Mouse (Mus musculus) heart, embryonic 12.5 days (tissue): ENCODE data around the gene Ciita. TPM values are rescaled to one million over a fixed set of nuclear protein-coding genes. Genes with fewer than 3 reads are reported as not detected.
A peak's percentile ranks its signal among the peaks of the same experiment; 100 is the strongest.

Experiments
- ATAC-seq: fragments of 200-750 bp; cut with Nextera tagmentation; 2 replicates; pipeline ENCODE4 v1.8.0; 2017; ENCODE audit warnings: moderate TSS enrichment, moderate library complexity; ENCODE audit not compliant: insufficient number of reproducible peaks, low FRiP score
- H3K27ac ChIP-seq: fragments of 300-500 bp; sonication (generic); 2 replicates; pipeline ENCODE4 v1.5.1; 2016; ENCODE audit warnings: mild to moderate bottlenecking, moderate library complexity; ENCODE audit not compliant: poor library complexity, severe bottlenecking
- H3K27me3 ChIP-seq: fragments of 300-500 bp; sonication (generic); replicated peaks from 2 replicates; pipeline ENCODE4 v1.6.1; 2016; ENCODE audit warnings: mild to moderate bottlenecking, moderate library complexity
- H3K36me3 ChIP-seq: fragments of 300-500 bp; sonication (generic); 2 replicates; pipeline ENCODE4 v1.6.1; 2016; ENCODE audit warnings: mild to moderate bottlenecking, moderate library complexity
- H3K4me1 ChIP-seq: fragments of 300-500 bp; sonication (generic); replicated peaks from 2 replicates; pipeline ENCODE4 v1.6.1; 2016; ENCODE audit warnings: mild to moderate bottlenecking
- H3K4me2 ChIP-seq: fragments of 300-500 bp; sonication (generic); 2 replicates; pipeline ENCODE4 v1.6.1; 2016; ENCODE audit warnings: mild to moderate bottlenecking, moderate library complexity
- H3K4me3 ChIP-seq: fragments of 300-500 bp; sonication (generic); 2 replicates; pipeline ENCODE4 v1.5.1; 2016; ENCODE audit warnings: mild to moderate bottlenecking
- H3K9ac ChIP-seq: fragments of 300-500 bp; sonication (generic); 2 replicates; pipeline ENCODE4 v1.6.1; 2016; ENCODE audit warnings: mild to moderate bottlenecking, moderate library complexity
- H3K9me3 ChIP-seq: fragments of 300-500 bp; sonication (generic); replicated peaks from 2 replicates; pipeline ENCODE4 v1.6.1; 2016; ENCODE audit warnings: mild to moderate bottlenecking, moderate library complexity
- WGBS: fragments of 180-500 bp; shearing (Covaris S2); methylation state at CpG from one replicate; pipeline ENCODE4 v1.1.7; 2016; 5-methylcytosine and 5-hydroxymethylcytosine counted together
- polyA plus RNA-seq: library from polyadenylated mRNA; unstranded; fragments of >200 nt; fragmentation: Nextera tagmentation; extraction: Ambion mirVana; gene quantifications from 2 replicates; pipeline ENCODE4 v1.2.1, GENCODE M21; 2016

The Ciita gene
- polyA plus RNA-seq, 1 experiment from 2014 or later: 0.17 TPM

DNA sequence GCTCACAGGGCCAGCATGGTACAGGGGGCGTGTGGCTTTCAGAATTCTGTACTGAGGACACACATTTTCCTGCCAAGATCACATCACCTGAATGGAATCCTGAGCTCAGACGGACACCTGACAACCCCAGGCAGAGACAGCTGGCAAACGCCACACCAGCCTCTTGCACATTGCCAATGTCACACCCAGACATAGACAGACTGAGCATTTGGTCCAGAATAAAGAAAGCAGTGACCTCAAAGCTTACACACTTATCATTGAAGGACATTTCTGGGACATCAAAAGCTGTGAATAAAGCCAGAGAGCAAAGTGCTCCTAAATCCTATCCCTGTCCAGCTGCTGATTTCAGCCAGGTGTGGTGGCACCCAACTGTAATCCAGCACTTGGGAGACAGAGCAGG lies 57.1 kb downstream of the Ciita start:
- Histone ChIP-seq H3K4me1 (peaks cover 66% of the 10 kb centered on the region), H3K27me3 (no peaks in the 10 kb centered on the region), H3K4me3 (no peak overlapping the region), H3K27ac (no peak overlapping the region), H3K9me3 (no peaks in the 10 kb centered on the region), H3K4me2 (no peak overlapping the region), H3K9ac (no peak overlapping the region), H3K36me3 (peaks cover 12% of the 10 kb centered on the region; the same call in 1 of the 2 replicates)
- ATAC-seq: no peak
- WGBS: 55% methylated on average over 3 of the region's 3 CpGs

DNA sequence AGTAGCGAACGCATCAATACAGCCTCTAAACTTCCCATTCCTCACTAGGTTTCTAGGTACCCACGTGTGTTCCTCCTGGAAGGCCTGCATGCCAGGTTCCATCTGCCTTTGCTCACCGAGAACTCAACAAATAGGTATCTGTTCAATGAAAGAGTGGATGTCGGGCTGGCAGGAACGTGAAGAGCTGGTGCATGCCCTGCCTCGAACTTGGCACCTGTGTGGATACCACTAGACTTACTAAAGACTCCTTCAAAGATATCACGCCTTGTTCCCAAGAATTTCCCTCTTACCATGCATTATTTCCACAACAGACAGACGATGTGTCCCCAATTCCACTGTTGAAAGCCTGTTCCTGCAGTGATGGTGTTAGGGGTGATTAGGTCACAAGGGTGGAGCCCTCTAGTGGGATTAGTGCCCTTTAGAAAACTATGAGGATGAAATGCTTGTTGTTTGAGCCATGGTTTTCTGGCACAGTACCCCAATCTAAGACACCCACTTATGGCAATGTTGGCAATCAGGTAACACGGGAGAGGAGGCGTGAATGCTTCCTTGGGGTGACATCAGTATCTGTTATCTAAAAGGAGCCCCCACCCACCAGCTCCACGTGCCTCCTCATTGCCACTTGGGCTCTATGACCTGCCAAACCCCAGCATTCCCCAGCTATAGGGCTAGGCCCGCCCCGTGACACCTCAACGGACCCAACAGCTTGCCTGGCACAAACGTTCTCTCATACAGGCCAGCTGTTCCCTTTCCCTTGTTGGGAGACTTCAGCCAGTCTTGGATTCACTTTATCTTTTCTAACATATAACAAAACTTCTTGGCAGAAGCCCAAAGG lies 61.1 kb downstream of the Ciita start:
- 0 out of 2 replicates have a peak, but pooled peaks cover 4% of the 10 kb centered on the region for H3K36me3 ChIP-seq
- H3K4me3 ChIP-seq: peak overlapping the region; percentile 71
- H3K27me3 ChIP-seq: no peaks in the 10 kb centered on the region
- H3K9me3 ChIP-seq: no peaks in the 10 kb centered on the region
- peak overlapping the region; percentile 84 for H3K4me2 ChIP-seq
- ATAC-seq: no peak
- peaks cover 45% of the 10 kb centered on the region for H3K4me1 ChIP-seq
- H3K27ac ChIP-seq: peak overlapping the region; percentile 19; the same call in 1 of the 2 replicates
- peak overlapping the region; percentile 87 for H3K9ac ChIP-seq
- 61% methylated on average over 16 of the region's 16 CpGs for WGBS

DNA sequence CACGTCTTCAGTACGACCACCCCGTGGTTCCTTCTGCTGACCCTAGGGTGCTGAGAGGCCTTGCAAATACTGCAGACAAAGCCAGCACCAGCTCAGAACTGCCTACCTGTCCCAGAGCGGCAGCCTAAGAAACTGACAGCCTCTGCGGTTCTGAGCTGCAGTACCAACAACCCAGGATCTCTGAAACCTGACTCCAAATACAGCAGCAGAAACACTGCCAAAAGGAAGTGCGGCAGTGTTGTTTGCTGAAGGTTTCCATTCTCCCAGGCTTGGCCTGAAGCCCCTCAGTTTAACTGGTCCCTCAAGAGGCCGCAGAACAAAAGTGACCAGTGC lies 61.7 kb downstream of the Ciita start:
- H3K9me3 ChIP-seq: no peaks in the 10 kb centered on the region
- ATAC-seq: no peak
- peak overlapping the region; percentile 71 for H3K4me3 ChIP-seq
- H3K4me1 ChIP-seq: peaks cover 45% of the 10 kb centered on the region
- H3K9ac ChIP-seq: peak overlapping the region; percentile 87
- peak overlapping the region; percentile 84 for H3K4me2 ChIP-seq
- H3K27me3 ChIP-seq: no peaks in the 10 kb centered on the region
- peak overlapping the region; percentile 19; the same call in 1 of the 2 replicates for H3K27ac ChIP-seq
- 22% methylated on average over 7 of the region's 7 CpGs for WGBS
- H3K36me3 ChIP-seq: 0 out of 2 replicates have a peak, but pooled peaks cover 4% of the 10 kb centered on the region

DNA sequence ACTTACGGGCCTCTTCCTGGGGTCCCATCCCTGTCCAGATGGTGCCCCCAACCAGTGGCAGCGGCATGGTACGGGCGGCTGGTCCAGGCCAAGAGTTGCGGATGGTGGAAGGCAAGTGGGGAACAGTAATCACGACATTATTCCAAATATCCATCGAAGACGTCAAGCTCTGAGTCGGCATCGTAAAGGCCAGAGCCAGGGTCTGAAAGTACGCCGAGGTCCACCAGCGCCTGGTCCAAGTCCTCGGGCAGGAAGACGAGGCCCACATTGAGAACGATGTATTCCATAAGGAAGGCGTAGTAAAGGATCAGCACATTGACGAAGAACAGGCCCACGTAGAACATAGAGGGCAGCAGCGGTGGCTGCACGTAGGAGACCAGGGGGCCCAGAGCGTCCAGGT lies 62.4 kb downstream of the Ciita start:
- ATAC-seq: no peak; the same call in 1 of the 2 replicates
- Histone ChIP-seq H3K27ac (peak overlapping the region; percentile 83), H3K4me3 (peak overlapping the region; percentile 71), H3K4me1 (peaks cover 44% of the 10 kb centered on the region), H3K9ac (peak overlapping the region; percentile 87), H3K27me3 (no peaks in the 10 kb centered on the region), H3K4me2 (peak overlapping the region; percentile 84), H3K36me3 (0 out of 2 replicates have a peak, but pooled peaks cover 4% of the 10 kb centered on the region), H3K9me3 (no peaks in the 10 kb centered on the region)
- 6% methylated on average over 22 of the region's 22 CpGs for WGBS

DNA sequence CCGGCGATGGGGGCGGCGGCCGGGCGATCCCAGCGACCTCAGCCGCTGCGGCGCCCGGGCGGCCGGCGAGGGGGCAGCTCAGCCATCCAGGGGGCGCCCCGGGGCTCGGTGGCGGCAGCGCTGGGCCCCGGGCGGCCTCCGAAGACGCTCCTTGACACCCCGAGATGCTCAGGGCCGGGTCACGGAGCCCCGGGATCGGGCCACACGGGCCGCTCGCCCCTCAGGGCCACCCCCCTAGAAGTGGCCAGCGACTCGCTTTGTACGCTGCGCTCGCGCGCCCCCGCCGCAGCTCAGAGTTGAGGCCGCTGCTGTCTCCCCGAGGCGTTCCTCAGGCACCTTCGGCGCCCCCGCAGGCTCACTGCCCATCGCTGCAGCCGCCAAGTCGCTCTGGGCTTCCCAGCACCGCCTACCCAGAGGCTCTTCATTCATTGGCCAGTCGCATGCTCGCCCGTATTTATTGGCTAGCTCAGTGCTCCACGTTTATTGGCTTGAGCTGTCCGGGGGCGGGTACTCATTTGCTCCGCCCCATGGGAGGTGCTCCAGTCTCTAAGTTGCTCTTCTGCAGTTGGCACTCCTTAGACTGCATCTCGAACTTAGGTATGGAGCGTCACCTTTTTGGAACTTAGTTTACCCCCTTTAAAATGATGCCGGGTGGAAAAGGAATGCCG lies 63.0 kb downstream of the Ciita start, which contains the start of gene Dexi:
TSS of gene Dexi (minus strand) at position 357 of the 668 bp plus-strand sequence.
- Histone ChIP-seq H3K4me3 (peak within 1 kb of the TSS; percentile 71), H3K4me1 (peaks cover 42% of the 10 kb centered on the region), H3K36me3 (0 out of 2 replicates have a peak, but pooled peaks cover 4% of the 10 kb centered on the region), H3K9ac (peak within 1 kb of the TSS; percentile 87), H3K4me2 (peak within 1 kb of the TSS; percentile 84), H3K27ac (peak within 1 kb of the TSS; percentile 83), H3K27me3 (no peaks in the 10 kb centered on the region), H3K9me3 (no peaks in the 10 kb centered on the region)
- WGBS: under 1% methylated on average over 55 of the region's 61 CpGs
- peak; percentile 94 for ATAC-seq

DNA sequence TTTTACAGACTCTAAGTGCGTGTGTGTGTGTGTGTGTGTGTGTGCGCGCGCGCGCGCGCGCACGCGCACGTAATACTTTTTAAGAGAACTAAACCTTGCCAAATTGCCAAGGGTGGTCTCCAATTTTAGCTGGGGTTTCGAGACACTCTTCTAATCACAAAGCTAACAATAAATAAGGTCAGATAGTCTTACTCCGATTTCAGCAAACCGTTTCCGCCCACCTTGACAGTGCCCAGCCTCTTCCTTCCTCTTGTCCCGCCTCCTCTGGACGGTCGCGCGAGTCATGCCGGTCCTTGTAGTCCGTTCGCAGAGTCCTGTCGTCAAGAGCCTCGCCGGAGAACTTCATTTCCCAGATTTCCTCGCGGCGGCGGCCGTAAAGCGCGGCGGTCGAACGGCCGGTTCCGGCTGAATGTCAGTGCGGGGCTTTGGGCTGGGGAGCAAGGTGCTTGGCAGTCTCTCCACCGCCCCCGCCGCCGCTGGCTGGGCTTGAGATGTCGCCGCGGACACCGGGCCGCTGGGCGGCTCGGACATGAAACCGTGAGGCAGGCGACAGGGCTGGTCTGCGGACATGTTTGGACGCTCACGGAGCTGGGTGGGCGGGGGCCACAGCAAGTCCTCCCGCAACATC lies 65.2 kb downstream of the Ciita start, which contains the start of gene Clec16a:
TSS of gene Clec16a (plus strand) at position 345 of the 628 bp plus-strand sequence.
- Histone ChIP-seq H3K9me3 (no peaks in the 10 kb centered on the region), H3K27me3 (no peaks in the 10 kb centered on the region), H3K4me3 (peak within 1 kb of the TSS; percentile 80), H3K4me1 (peaks cover 40% of the 10 kb centered on the region), H3K36me3 (no peaks in the 10 kb centered on the region), H3K9ac (peak within 1 kb of the TSS; percentile 83), H3K4me2 (peak within 1 kb of the TSS; percentile 89), H3K27ac (peak within 1 kb of the TSS; percentile 12; the same call in 1 of the 2 replicates)
- WGBS: under 1% methylated on average over 58 of the region's 58 CpGs
- ATAC-seq: peak; percentile 87

DNA sequence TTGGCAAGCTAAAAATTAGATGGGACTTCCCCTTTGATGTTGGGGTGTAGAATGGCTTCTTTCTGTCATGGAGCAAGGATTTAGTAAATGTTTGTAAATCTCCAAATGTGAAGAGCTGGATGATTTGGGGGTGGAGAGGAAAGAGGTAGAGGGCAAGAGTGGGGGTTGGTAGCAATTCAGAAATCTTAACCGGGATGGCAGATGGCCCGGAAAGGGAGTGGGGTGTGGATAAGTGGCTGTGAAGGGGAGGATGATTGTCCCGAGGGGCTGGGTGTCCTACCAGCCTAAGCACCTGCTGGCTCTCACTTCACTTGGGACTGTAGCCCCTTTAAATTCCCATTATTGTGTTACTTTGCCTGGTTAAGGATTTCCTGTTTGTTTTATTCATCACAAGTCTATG lies 67.0 kb downstream of the Ciita start:
- Histone ChIP-seq H3K9ac (no peak overlapping the region), H3K4me2 (no peak overlapping the region; the same call in 1 of the 2 replicates), H3K27ac (no peak overlapping the region), H3K4me1 (peaks cover 36% of the 10 kb centered on the region), H3K9me3 (no peaks in the 10 kb centered on the region), H3K4me3 (no peak overlapping the region), H3K36me3 (no peaks in the 10 kb centered on the region), H3K27me3 (no peaks in the 10 kb centered on the region)
- ATAC-seq: no peak
- 51% methylated on average over 3 of the region's 3 CpGs for WGBS

DNA sequence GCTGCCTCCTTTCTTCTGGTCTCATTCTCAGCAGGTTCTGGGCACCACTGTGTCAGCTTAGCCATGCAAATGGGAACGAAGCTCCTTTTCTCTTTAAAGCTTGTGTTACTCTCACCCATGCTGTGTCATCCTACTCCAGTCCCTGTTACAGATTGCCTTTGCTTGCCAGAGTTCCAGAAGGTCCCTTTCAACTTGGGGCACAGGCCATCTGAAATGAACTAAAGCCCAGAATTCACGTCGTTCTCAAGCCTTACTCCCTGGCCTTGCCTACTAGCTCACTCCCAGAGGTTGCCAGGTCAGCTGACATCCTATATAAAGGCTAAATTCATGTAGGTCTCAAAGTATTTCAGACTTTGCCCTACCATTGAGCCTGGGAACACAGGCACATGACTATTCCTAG lies 69.1 kb downstream of the Ciita start:
- H3K9me3 ChIP-seq: no peaks in the 10 kb centered on the region
- H3K27me3 ChIP-seq: no peaks in the 10 kb centered on the region
- no peak overlapping the region for H3K27ac ChIP-seq
- H3K9ac ChIP-seq: no peak overlapping the region
- no peaks in the 10 kb centered on the region for H3K36me3 ChIP-seq
- H3K4me2 ChIP-seq: no peak overlapping the region
- 69% methylated on average over 3 of the region's 3 CpGs for WGBS
- H3K4me1 ChIP-seq: peaks cover 34% of the 10 kb centered on the region
- no peak overlapping the region for H3K4me3 ChIP-seq
- ATAC-seq: no peak

DNA sequence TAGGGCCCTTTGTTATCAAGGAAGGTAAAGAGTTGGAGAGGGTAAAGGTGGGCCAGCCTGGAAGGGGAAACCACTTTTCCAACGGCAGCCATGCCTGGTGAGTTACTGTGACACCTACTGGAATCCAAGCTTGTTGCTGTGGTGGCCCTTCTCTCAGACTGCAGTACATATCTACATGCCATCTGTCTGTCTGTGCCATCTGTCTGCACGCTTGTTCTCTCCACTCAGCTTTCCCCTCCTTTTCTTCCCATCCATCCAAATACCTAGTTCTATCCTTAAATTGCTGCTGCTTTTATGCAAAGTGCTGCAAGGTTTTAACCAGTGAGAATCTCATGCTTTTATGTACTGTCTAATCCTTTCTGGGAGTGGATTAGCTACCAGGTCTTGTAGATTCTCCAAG lies 69.7 kb downstream of the Ciita start:
- H3K27ac ChIP-seq: no peak overlapping the region
- no peaks in the 10 kb centered on the region for H3K9me3 ChIP-seq
- WGBS: 68% methylated on average over 2 of the region's 2 CpGs
- no peak overlapping the region for H3K4me2 ChIP-seq
- no peak overlapping the region for H3K9ac ChIP-seq
- peaks cover 34% of the 10 kb centered on the region for H3K4me1 ChIP-seq
- H3K27me3 ChIP-seq: no peaks in the 10 kb centered on the region
- H3K36me3 ChIP-seq: no peaks in the 10 kb centered on the region
- H3K4me3 ChIP-seq: no peak overlapping the region
- no peak for ATAC-seq

DNA sequence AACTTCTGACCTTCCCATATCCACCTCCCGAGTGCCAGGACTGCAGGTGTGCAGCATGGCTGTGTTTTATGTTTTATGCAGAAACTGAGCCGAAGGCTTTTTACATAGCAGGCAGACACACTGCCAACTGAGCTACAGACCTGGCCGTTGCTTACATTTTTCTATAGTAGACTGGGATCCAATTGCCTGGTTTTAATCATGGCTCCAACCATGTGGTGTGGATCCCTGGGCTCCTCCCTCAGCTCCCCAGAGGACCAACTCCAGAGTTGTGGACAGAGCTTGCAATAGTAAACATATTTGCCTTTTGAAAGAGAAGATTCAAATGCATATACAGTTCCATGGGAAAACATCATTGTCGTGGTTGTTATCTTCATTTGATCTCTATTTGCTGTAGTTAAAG lies 71.7 kb downstream of the Ciita start:
- Histone ChIP-seq H3K9ac (no peak overlapping the region), H3K9me3 (no peaks in the 10 kb centered on the region), H3K27ac (no peak overlapping the region), H3K36me3 (no peaks in the 10 kb centered on the region), H3K4me3 (no peak overlapping the region), H3K27me3 (no peaks in the 10 kb centered on the region), H3K4me2 (no peak overlapping the region), H3K4me1 (peaks cover 24% of the 10 kb centered on the region)
- WGBS: 84% methylated on average over 4 of the region's 4 CpGs
- no peak for ATAC-seq

DNA sequence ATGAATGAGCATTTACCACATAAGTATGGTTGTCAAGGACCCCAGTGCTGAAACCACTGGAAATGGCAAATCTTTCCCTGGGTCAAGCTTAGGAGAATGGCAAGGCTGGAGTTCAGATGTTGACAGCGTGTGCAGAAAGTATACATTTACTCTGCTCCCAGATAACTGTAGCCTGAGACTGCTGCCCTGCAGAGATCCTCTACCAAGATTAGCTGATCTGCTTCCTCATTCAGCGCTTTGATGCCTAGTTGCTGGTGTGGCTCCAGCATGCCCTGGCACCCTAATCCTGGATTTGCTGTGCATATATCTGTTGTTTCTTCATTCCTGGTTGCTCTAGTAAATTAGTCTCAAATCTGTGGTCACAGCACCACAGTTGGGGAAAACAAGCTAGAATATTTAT lies 74.0 kb downstream of the Ciita start:
- Histone ChIP-seq H3K36me3 (no peaks in the 10 kb centered on the region), H3K9ac (no peak overlapping the region), H3K4me2 (no peak overlapping the region), H3K27ac (no peak overlapping the region), H3K4me3 (no peak overlapping the region), H3K4me1 (peaks cover 31% of the 10 kb centered on the region), H3K9me3 (no peaks in the 10 kb centered on the region), H3K27me3 (no peaks in the 10 kb centered on the region)
- ATAC-seq: no peak
- WGBS: 83% methylated on average over 2 of the region's 2 CpGs
